Mouse (Mus musculus): ENCODE results near the gene Eps8.

The Eps8 gene

GRCm38 (mm10) chr6:137664936-137665335 lies 10.3 kb upstream of the Eps8 start:
- DNase-seq (ENCODE audit: low spot score in 2 of 2): no peak

GRCm38 (mm10) chr6:137661583-137662365 lies 7.1 kb upstream of the Eps8 start:
- no peak for DNase-seq (ENCODE audit: low spot score in 2 of 2)

- DNase-seq (ENCODE audit: low spot score in 2 of 2): peak; percentile 15 to 50
Observed at GRCm38 (mm10) chr6:137658426-137659088, 3.9 kb upstream of the Eps8 start.

GRCm38 (mm10) chr6:137657203-137657602 lies 2.5 kb upstream of the Eps8 start:
- DNase-seq (ENCODE audit: low spot score in 2 of 2): no peak

GRCm38 (mm10) chr6:137649528-137649927 lies 5.1 kb downstream of the Eps8 start:
- no peak for DNase-seq (ENCODE audit: low spot score in 2 of 2)

GRCm38 (mm10) chr6:137649068-137649480 lies 5.6 kb downstream of the Eps8 start:
- DNase-seq (ENCODE audit: low spot score in 2 of 2): peak; percentile 42 to 79

- peak in 1 of 2 experiments; percentile 21 for DNase-seq (ENCODE audit: low spot score in 2 of 2)
Observed at GRCm38 (mm10) chr6:137648110-137649067, 6.3 kb downstream of the Eps8 start.

GRCm38 (mm10) chr6:137647646-137648045 lies 7.0 kb downstream of the Eps8 start:
- no peak for DNase-seq (ENCODE audit: low spot score in 2 of 2)

- no peak for DNase-seq (ENCODE audit: low spot score in 2 of 2)
Observed at GRCm38 (mm10) chr6:137646726-137647125, 8.0 kb downstream of the Eps8 start.

- DNase-seq (ENCODE audit: low spot score in 2 of 2): no peak
Observed at GRCm38 (mm10) chr6:137644893-137645292, 9.8 kb downstream of the Eps8 start.

- DNase-seq (ENCODE audit: low spot score in 2 of 2): no peak
Observed at GRCm38 (mm10) chr6:137643814-137644213, 10.9 kb downstream of the Eps8 start.

- DNase-seq (ENCODE audit: low spot score in 2 of 2): no peak
Observed at GRCm38 (mm10) chr6:137641642-137642041, 13.0 kb downstream of the Eps8 start.

GRCm38 (mm10) chr6:137638834-137639567 lies 15.7 kb downstream of the Eps8 start:
- no peak for DNase-seq (ENCODE audit: low spot score in 2 of 2)

GRCm38 (mm10) chr6:137637443-137637842 lies 17.2 kb downstream of the Eps8 start:
- no peak for DNase-seq (ENCODE audit: low spot score in 2 of 2)

GRCm38 (mm10) chr6:137636131-137636530 lies 18.5 kb downstream of the Eps8 start:
- no peak for DNase-seq (ENCODE audit: low spot score in 2 of 2)

- no peak for DNase-seq (ENCODE audit: low spot score in 2 of 2)
Observed at GRCm38 (mm10) chr6:137633626-137634025, 21.1 kb downstream of the Eps8 start.

- no peak for DNase-seq (ENCODE audit: low spot score in 2 of 2)
Observed at GRCm38 (mm10) chr6:137633121-137633520, 21.6 kb downstream of the Eps8 start.

- DNase-seq (ENCODE audit: low spot score in 2 of 2): no peak
Observed at GRCm38 (mm10) chr6:137630387-137630786, 24.3 kb downstream of the Eps8 start.

- DNase-seq (ENCODE audit: low spot score in 2 of 2): no peak
Observed at GRCm38 (mm10) chr6:137629603-137630231, 25.0 kb downstream of the Eps8 start.

- DNase-seq (ENCODE audit: low spot score in 2 of 2): no peak
Observed at GRCm38 (mm10) chr6:137628715-137629114, 26.0 kb downstream of the Eps8 start.

- DNase-seq (ENCODE audit: low spot score in 2 of 2): no peak
Observed at GRCm38 (mm10) chr6:137621021-137621420, 33.7 kb downstream of the Eps8 start.

Measured in spleen, postnatal 10 days (tissue).